ENCODE assay signal across 18 mouse cellular contexts in genomic region chr11:72010367-72010766, GRCm38 (mm10). TPM values are rescaled to one million over a fixed set of nuclear protein-coding genes. Genes with fewer than 3 reads are reported as not detected.
DNase-seq lines count a peak whose midpoint lies in the region; ATAC-seq and TF ChIP-seq lines count a peak whose summit lies in the region.
"Had no signal": no experiment of that assay in that cellular context is flagged by ENCODE, and none has a peak within 500 bp of the region (broad histone marks: within the 10 kb centered on the region; RNA-seq: fewer than 3 reads in every experiment).

No protein-coding gene starts in this region.

- DNase-seq in stomach, postnatal 0 days (ENCODE audit: low spot score): no peak
- peak; percentile 53 for DNase-seq in hindbrain, postnatal 0 days (ENCODE audit: low spot score)
- no peak for DNase-seq in ovary, postnatal 36 days (ENCODE audit: low spot score)
- DNase-seq in cerebellum, postnatal 10 days: no peak
- no peak for DNase-seq in layer of hippocampus, postnatal 25 days (ENCODE audit: extremely low spot score in 1 of 2, low spot score in 1 of 2)
- DNase-seq: adrenal gland, postnatal 25 days; cerebellum, postnatal 36 days; gastrocnemius, postnatal 25 days; kidney, adult 8-10 months; liver had no signal

- TF ChIP-seq EP300 in stomach, postnatal 0 days (optimal IDR thresholded peaks at IDR 0.05): no peak

- TF ChIP-seq CTCF in intestine, postnatal 0 days (IDR thresholded peaks at IDR 0.05; ENCODE audit: low read depth): no peak
- TF ChIP-seq CTCF in stomach, postnatal 0 days (IDR thresholded peaks at IDR 0.05; ENCODE audit: low read depth): no peak
- no peak for TF ChIP-seq CTCF in hindbrain, postnatal 0 days (IDR thresholded peaks at IDR 0.05; ENCODE audit: low read depth)

- no peaks in the 10 kb centered on the region for H3K9me3 ChIP-seq in intestine, embryonic 15.5 days
- no peaks in the 10 kb centered on the region for H3K9me3 ChIP-seq in intestine, postnatal 0 days (ENCODE audit: control insufficient read depth)
- no peaks in the 10 kb centered on the region for H3K9me3 ChIP-seq in stomach, embryonic 14.5 days (ENCODE audit: control insufficient read depth, low read depth, low read length)
- H3K9me3 ChIP-seq in stomach, postnatal 0 days (ENCODE audit: control insufficient read depth, low read length): no peaks in the 10 kb centered on the region
- no peaks in the 10 kb centered on the region for H3K9me3 ChIP-seq in hindbrain, postnatal 0 days (ENCODE audit: low read length)
- H3K9me3 ChIP-seq: embryonic facial prominence, embryonic 13.5 days; heart, embryonic 10.5 days had no signal

- no peak overlapping the region for H3K4me2 ChIP-seq in intestine, embryonic 15.5 days (replicated peaks)
- no peak overlapping the region for H3K4me2 ChIP-seq in intestine, postnatal 0 days (replicated peaks; ENCODE audit: low read depth)
- H3K4me2 ChIP-seq in stomach, embryonic 14.5 days (replicated peaks; ENCODE audit: low read depth, low read length): no peak overlapping the region
- no peak overlapping the region for H3K4me2 ChIP-seq in stomach, postnatal 0 days (replicated peaks; ENCODE audit: low read depth)
- H3K4me2 ChIP-seq in hindbrain, postnatal 0 days (ENCODE audit: low read depth, low read length): no peak overlapping the region

- no peaks in the 10 kb centered on the region for H3K27me3 ChIP-seq in intestine, embryonic 15.5 days (replicated peaks)
- H3K27me3 ChIP-seq in intestine, postnatal 0 days (replicated peaks; ENCODE audit: control insufficient read depth, insufficient read depth, low read length): no peaks in the 10 kb centered on the region
- H3K27me3 ChIP-seq in stomach, embryonic 14.5 days (ENCODE audit: control insufficient read depth, insufficient read depth, low read length): no peaks in the 10 kb centered on the region
- H3K27me3 ChIP-seq in stomach, postnatal 0 days (ENCODE audit: control insufficient read depth, insufficient read depth, low read length): no peaks in the 10 kb centered on the region
- no peaks in the 10 kb centered on the region for H3K27me3 ChIP-seq in hindbrain, postnatal 0 days (ENCODE audit: insufficient read depth, low read length)
- H3K27me3 ChIP-seq: embryonic facial prominence, embryonic 13.5 days had no signal

- no peak overlapping the region for H3K27ac ChIP-seq in intestine, embryonic 15.5 days
- H3K27ac ChIP-seq in intestine, postnatal 0 days (ENCODE audit: low read depth, low read length): no peak overlapping the region
- no peak overlapping the region for H3K27ac ChIP-seq in stomach, embryonic 14.5 days (ENCODE audit: low read length)
- H3K27ac ChIP-seq in stomach, postnatal 0 days (replicated peaks): no peak overlapping the region; the same call in 1 of the 2 replicates
- H3K27ac ChIP-seq in hindbrain, postnatal 0 days: no peak overlapping the region; the same call in 1 of the 2 replicates
- H3K27ac ChIP-seq: heart, embryonic 10.5 days; left cerebral cortex, adult 2 months had no signal

- peak; percentile 15; the same call in 1 of the 2 replicates for ATAC-seq in intestine, embryonic 15.5 days
- ATAC-seq in intestine, postnatal 0 days: no peak
- ATAC-seq in stomach, embryonic 14.5 days (ENCODE audit: insufficient number of reproducible peaks, insufficient read depth, low FRiP score, low read depth): peak; percentile 31; the same call in 1 of the 2 replicates
- ATAC-seq in stomach, postnatal 0 days (ENCODE audit: low FRiP score, low TSS enrichment): no peak
- no peak for ATAC-seq in hindbrain, postnatal 0 days

- no peak overlapping the region for H3K9ac ChIP-seq in intestine, embryonic 15.5 days
- no peak overlapping the region for H3K9ac ChIP-seq in intestine, postnatal 0 days (ENCODE audit: low read depth, low read length)
- no peak overlapping the region for H3K9ac ChIP-seq in stomach, embryonic 14.5 days (replicated peaks; ENCODE audit: low read depth, low read length)
- H3K9ac ChIP-seq in stomach, postnatal 0 days (ENCODE audit: low read length): no peak overlapping the region
- no peak overlapping the region for H3K9ac ChIP-seq in hindbrain, postnatal 0 days (replicated peaks; ENCODE audit: low read length)
- H3K9ac ChIP-seq: embryonic facial prominence, embryonic 13.5 days had no signal

- H3K4me3 ChIP-seq in intestine, embryonic 15.5 days (replicated peaks): no peak overlapping the region
- no peak overlapping the region for H3K4me3 ChIP-seq in intestine, postnatal 0 days (ENCODE audit: low read depth, low read length)
- H3K4me3 ChIP-seq in stomach, embryonic 14.5 days (ENCODE audit: low read depth, low read length): no peak overlapping the region
- no peak overlapping the region for H3K4me3 ChIP-seq in stomach, postnatal 0 days (ENCODE audit: low read depth, low read length)
- H3K4me3 ChIP-seq in hindbrain, postnatal 0 days (ENCODE audit: low read length): no peak overlapping the region
- H3K4me3 ChIP-seq: embryonic facial prominence, embryonic 13.5 days; heart, embryonic 10.5 days; left cerebral cortex, adult 2 months had no signal

- H3K4me1 ChIP-seq in intestine, embryonic 15.5 days (replicated peaks): 0 out of 2 replicates have a peak, but pooled peaks cover 7% of the 10 kb centered on the region
- no peaks in the 10 kb centered on the region for H3K4me1 ChIP-seq in intestine, postnatal 0 days (replicated peaks; ENCODE audit: control insufficient read depth, insufficient read depth, low read length)
- H3K4me1 ChIP-seq in stomach, embryonic 14.5 days (ENCODE audit: control insufficient read depth, insufficient read depth, low read length): peaks cover 20% of the 10 kb centered on the region
- no peaks in the 10 kb centered on the region for H3K4me1 ChIP-seq in stomach, postnatal 0 days (replicated peaks; ENCODE audit: control insufficient read depth, insufficient read depth)
- H3K4me1 ChIP-seq in hindbrain, postnatal 0 days (ENCODE audit: insufficient read depth, low read length): peaks cover 24% of the 10 kb centered on the region; the same call in 1 of the 2 replicates

- WGBS in intestine, embryonic 15.5 days: 23% methylated on average over 5 of the region's 5 CpGs
- WGBS in intestine, postnatal 0 days: 19% methylated on average over 5 of the region's 5 CpGs
- 19% methylated on average over 5 of the region's 5 CpGs for WGBS in stomach, embryonic 14.5 days
- 28% methylated on average over 5 of the region's 5 CpGs for WGBS in stomach, postnatal 0 days
- 24% methylated on average over 5 of the region's 5 CpGs for WGBS in hindbrain, postnatal 0 days

- H3K36me3 ChIP-seq in intestine, embryonic 15.5 days: no peaks in the 10 kb centered on the region
- no peaks in the 10 kb centered on the region for H3K36me3 ChIP-seq in intestine, postnatal 0 days (ENCODE audit: control insufficient read depth, insufficient read depth)
- H3K36me3 ChIP-seq in stomach, embryonic 14.5 days (ENCODE audit: control insufficient read depth, insufficient read depth, low read length): no peaks in the 10 kb centered on the region
- H3K36me3 ChIP-seq in stomach, postnatal 0 days (ENCODE audit: control insufficient read depth, insufficient read depth, low read length): no peaks in the 10 kb centered on the region
- H3K36me3 ChIP-seq in hindbrain, postnatal 0 days (ENCODE audit: insufficient read depth, low read length): no peaks in the 10 kb centered on the region
- H3K36me3 ChIP-seq: embryonic facial prominence, embryonic 13.5 days; heart, embryonic 10.5 days had no signal

RNA-seq across cellular contexts. Expression of gene Aipl1, which starts 26.9 kb away (rescaled TPM):
- polyA plus RNA-seq in intestine, embryonic 15.5 days (2015; fragmentation: Nextera tagmentation; extraction: Ambion mirVana): 0.19 and 0.34 TPM in 2 replicates
- polyA plus RNA-seq in intestine, postnatal 0 days (2015; fragmentation: Nextera tagmentation; extraction: Ambion mirVana): 0.10 and 0.17 TPM in 2 replicates
- 0.11 TPM in 1 of 2 replicates, not detected in the other for polyA plus RNA-seq in stomach, embryonic 14.5 days (2014; fragmentation: Nextera tagmentation; extraction: Ambion mirVana)
- polyA plus RNA-seq in stomach, postnatal 0 days (2015; fragmentation: Nextera tagmentation; extraction: Ambion mirVana): 0.16 and 0.27 TPM in 2 replicates
- total RNA-seq in hindbrain, postnatal 0 days (2014; rRNA removed): 0.07 TPM in 1 of 2 replicates, not detected in the other
- 0.34 and 0.42 TPM in 2 replicates for polyA plus RNA-seq in hindbrain, postnatal 0 days (2015; fragmentation: Nextera tagmentation; extraction: Ambion mirVana)
- not detected for total RNA-seq in layer of hippocampus, postnatal 25 days (2021)
- total RNA-seq: gastrocnemius, postnatal 25 days; heart, postnatal 25 days; left cerebral cortex, adult 2 months had no signal
- polyA plus RNA-seq: large intestine, adult 2 months had no signal

RNA-seq across cellular contexts. Expression of gene Pimreg, which starts 31.5 kb away (rescaled TPM):
- polyA plus RNA-seq in intestine, embryonic 15.5 days (2015; fragmentation: Nextera tagmentation; extraction: Ambion mirVana): 75.4 and 81.8 TPM in 2 replicates
- 14.0 and 17.4 TPM in 2 replicates for polyA plus RNA-seq in intestine, postnatal 0 days (2015; fragmentation: Nextera tagmentation; extraction: Ambion mirVana)
- 106 and 114 TPM in 2 replicates for polyA plus RNA-seq in stomach, embryonic 14.5 days (2014; fragmentation: Nextera tagmentation; extraction: Ambion mirVana)
- polyA plus RNA-seq in stomach, postnatal 0 days (2015; fragmentation: Nextera tagmentation; extraction: Ambion mirVana): 18.0 and 22.2 TPM in 2 replicates
- 18.7 and 22.8 TPM in 2 replicates for total RNA-seq in hindbrain, postnatal 0 days (2014; rRNA removed)
- polyA plus RNA-seq in hindbrain, postnatal 0 days (2015; fragmentation: Nextera tagmentation; extraction: Ambion mirVana): 23.9 and 27.8 TPM in 2 replicates
- under 1 TPM; 0.40 to 0.89 TPM for total RNA-seq in layer of hippocampus, postnatal 25 days (2021)

Comparison
In these comparisons a context has a peak if more than half of its experiments do, and no peak if none do; other contexts are left out.
1. ATAC-seq: peak in intestine, embryonic 15.5 days (single experiment) and stomach, embryonic 14.5 days (single experiment); none in intestine, postnatal 0 days (single experiment), stomach, postnatal 0 days (single experiment) and hindbrain, postnatal 0 days (single experiment).